Mouse (Mus musculus) heart, postnatal 0 days (tissue): ENCODE measurements around the gene Tll2.
A peak's percentile ranks its signal among the peaks of the same experiment; 100 is the strongest.

ENCODE experiments used
- CTCF ChIP-seq: IDR thresholded peaks from 2 replicates; pipeline ENCODE4 v1.5.1; 2016; ENCODE audit warnings: antibody characterized with exemption, control low read depth, low read depth
- EP300 ChIP-seq: IDR thresholded peaks from 2 replicates; pipeline ENCODE4 v1.6.1; 2016; ENCODE audit warnings: antibody characterized with exemption, low read depth

- TF ChIP-seq CTCF (peak; percentile 65), EP300 (no peak)
Observed at GRCm38 (mm10) chr19:41244581-41244980, 37.9 kb upstream of the Tll2 start.
